Mouse (Mus musculus) heart, embryonic 14.5 days (tissue): ENCODE results near the gene Ankrd65. TPM values are rescaled to one million over a fixed set of nuclear protein-coding genes. Genes with fewer than 3 reads are reported as not detected.
A peak's percentile ranks its signal among the peaks of the same experiment; 100 is the strongest.

ENCODE experiments used
- ATAC-seq: fragments of 200-750 bp; cut with Nextera tagmentation; 2 replicates; pipeline ENCODE4 v1.8.0; 2017; ENCODE audit warnings: low read depth, moderate TSS enrichment; ENCODE audit not compliant: insufficient number of reproducible peaks, insufficient read depth, low FRiP score
- H3K27ac ChIP-seq, 2 experiments: fragments of 200-500 bp in 1 of 2; fragments of 300-500 bp in 1 of 2; sonication (generic) in 1 of 2; replicated peaks in 1 of 2; 2 replicates each; pipeline ENCODE4 v1.5.1; 2012 to 2014; ENCODE audit warnings: low read depth in 2 of 2, low read length in 2 of 2, control low read depth in 1 of 2, mild to moderate bottlenecking in 1 of 2, mixed read lengths in 1 of 2; ENCODE audit not compliant: control insufficient read depth in 1 of 2, insufficient read depth in 1 of 2
- H3K27me3 ChIP-seq: fragments of 300-500 bp; sonication (generic); 2 replicates; pipeline ENCODE4 v1.6.1; 2014; ENCODE audit warnings: mild to moderate bottlenecking, low read length, control low read depth; ENCODE audit not compliant: control insufficient read depth, insufficient read depth
- H3K36me3 ChIP-seq: fragments of 300-500 bp; sonication (generic); 2 replicates; pipeline ENCODE4 v1.6.1; 2014; ENCODE audit warnings: mild to moderate bottlenecking, control low read depth, low read length, mixed read lengths; ENCODE audit not compliant: control insufficient read depth, insufficient read depth
- H3K4me1 ChIP-seq, 2 experiments: fragments of 200-500 bp in 1 of 2; fragments of 300-500 bp in 1 of 2; sonication (generic) in 1 of 2; 2 replicates each; pipeline ENCODE4 v1.6.1; 2012 to 2014; ENCODE audit warnings: low read length in 2 of 2, control low read depth in 1 of 2, mixed read lengths in 1 of 2; ENCODE audit not compliant: control insufficient read depth in 2 of 2, insufficient read depth in 2 of 2
- H3K4me2 ChIP-seq: fragments of 300-500 bp; sonication (generic); 2 replicates; pipeline ENCODE4 v1.6.1; 2014; ENCODE audit warnings: mild to moderate bottlenecking, low read length
- H3K4me3 ChIP-seq, 2 experiments: fragments of 200-500 bp in 1 of 2; fragments of 300-500 bp in 1 of 2; sonication (generic) in 1 of 2; 2 replicates each; pipeline ENCODE4 v1.5.1; 2012 to 2014; ENCODE audit warnings: low read length in 2 of 2, mild to moderate bottlenecking in 2 of 2, control low read depth in 1 of 2, low read depth in 1 of 2, moderate library complexity in 1 of 2; ENCODE audit not compliant: control insufficient read depth in 1 of 2, insufficient read depth in 1 of 2
- H3K9ac ChIP-seq: fragments of 300-500 bp; sonication (generic); 2 replicates; pipeline ENCODE4 v1.6.1; 2014; ENCODE audit warnings: mild to moderate bottlenecking, low read length
- H3K9me3 ChIP-seq: fragments of 300-500 bp; sonication (generic); 2 replicates; pipeline ENCODE4 v1.6.1; 2016; ENCODE audit warnings: low read length, control low read depth; ENCODE audit not compliant: control insufficient read depth
- whole genome bisulfite sequencing: fragments of 180-500 bp; shearing (Covaris S2); extraction: QIAGEN DNeasy Blood & Tissue Kit; methylation state at CpG from one replicate; pipeline ENCODE4 v1.1.7; 2014; 5-methylcytosine and 5-hydroxymethylcytosine counted together
- polyA plus RNA-seq: library from polyadenylated mRNA; unstranded; fragments of >200 nt; fragmentation: Nextera tagmentation; extraction: Ambion mirVana; gene quantifications from 2 replicates; pipeline ENCODE4 v1.2.1, GENCODE M21; 2014

Gene Ankrd65
- polyA plus RNA-seq, 1 experiment from 2014 or later = not detected

DNA sequence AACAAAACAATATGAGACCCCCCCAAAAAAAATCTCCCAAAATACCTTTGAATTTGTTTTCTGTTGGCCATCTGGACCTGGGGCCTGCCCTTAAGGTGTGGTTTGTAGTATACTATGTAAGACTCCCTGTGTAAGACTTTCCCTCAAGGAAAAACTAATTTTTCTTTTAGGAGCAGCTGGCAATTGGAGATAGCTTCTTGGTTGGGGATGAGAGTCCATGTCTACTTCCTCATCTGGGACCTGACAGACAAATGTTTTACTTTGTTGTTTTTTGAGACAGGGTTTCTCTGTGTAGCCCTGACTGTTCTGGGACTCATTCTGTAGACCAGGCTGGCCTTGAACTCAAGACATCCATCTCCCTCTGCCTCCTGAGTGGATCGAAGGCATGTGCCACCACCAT lies 11.8 kb downstream of the Ankrd65 start:
- Histone ChIP-seq H3K4me2 (no peak overlapping the region), H3K36me3 (peaks cover 20% of the 10 kb centered on the region), H3K9ac (no peak overlapping the region), H3K27ac (no peak overlapping the region), H3K27me3 (no peaks in the 10 kb centered on the region; the same call in 1 of the 2 replicates), H3K9me3 (no peaks in the 10 kb centered on the region), H3K4me3 (no peak overlapping the region), H3K4me1 (peaks cover 6 to 14% of the 10 kb centered on the region in 2 experiments)
- ATAC-seq = no peak
- WGBS = 100% methylated on average over 1 of the region's 1 CpGs

DNA sequence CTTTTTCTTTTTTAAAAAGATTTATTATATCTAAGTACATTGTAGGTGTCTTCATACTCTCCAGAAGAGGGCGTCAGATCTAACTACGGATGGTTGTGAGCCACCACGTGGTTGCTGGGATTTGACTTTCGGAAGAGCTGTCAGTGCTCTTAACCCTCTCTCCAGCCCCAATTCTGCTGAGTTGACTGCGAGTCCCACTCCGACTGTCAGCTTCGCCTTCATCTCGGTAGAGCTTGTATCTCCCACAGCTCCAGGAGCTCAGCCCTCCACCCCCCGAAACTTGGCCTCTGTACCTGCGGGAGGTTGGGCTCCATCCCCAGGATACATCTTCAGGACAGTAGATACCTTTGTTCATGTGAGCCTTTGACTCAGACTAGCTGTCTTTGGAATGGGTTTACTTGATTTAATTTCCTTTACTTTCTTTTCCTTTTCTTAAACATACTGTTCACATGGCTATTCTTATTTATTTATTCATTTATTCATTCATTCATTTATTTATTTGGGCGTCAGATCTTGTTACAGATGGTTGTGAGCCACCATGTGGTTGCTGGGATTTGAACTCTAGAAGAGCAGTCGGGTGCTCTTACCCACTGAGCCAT lies 12.6 kb downstream of the Ankrd65 start, which contains the start of gene Mrpl20:
Mrpl20 (plus strand) TSS at position 138 of the 599 bp plus-strand sequence.
- 6% methylated on average over 12 of the region's 12 CpGs for WGBS
- ATAC-seq = no peak
- peak within 1 kb of the TSS; percentile 73 to 74 for H3K4me3 ChIP-seq

DNA sequence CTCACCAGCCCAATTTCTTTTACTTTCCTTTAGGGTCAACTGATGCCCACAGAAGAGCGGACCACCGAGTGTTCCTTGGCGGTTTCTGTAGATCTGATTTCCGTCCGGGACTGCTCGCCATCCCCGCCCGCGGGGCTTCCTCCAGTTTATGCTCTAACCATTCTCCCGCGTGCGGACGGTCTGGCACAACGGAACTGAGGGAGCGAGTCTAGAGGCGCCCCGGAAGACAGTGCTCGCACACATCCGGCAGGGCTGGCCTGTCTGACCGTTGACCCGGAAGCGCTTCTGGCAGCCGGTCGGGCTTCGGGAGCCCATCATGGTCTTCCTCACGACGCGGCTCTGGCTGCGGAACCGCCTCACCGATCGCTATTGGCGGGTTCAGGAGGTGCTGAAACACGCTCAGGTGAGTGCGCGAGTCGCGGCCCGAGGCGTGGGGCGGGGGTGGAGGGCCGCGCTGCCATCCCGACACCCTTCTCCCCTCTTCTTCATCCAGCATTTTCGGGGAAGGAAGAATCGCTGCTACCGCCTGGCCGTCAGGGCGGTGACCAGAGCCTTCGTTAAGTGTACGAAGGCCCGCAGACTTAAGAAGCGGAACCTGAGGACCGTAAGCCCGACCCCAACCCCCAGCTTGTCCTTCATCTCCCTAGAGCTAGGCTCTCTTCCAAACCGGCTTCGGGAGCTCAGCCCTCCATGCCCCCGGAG lies 13.3 kb downstream of the Ankrd65 start:
- Histone ChIP-seq H3K36me3 (peaks cover 34% of the 10 kb centered on the region), H3K4me1 (peaks cover 6 to 14% of the 10 kb centered on the region in 2 experiments), H3K9ac (peak overlapping the region; percentile 83), H3K27me3 (no peaks in the 10 kb centered on the region), H3K9me3 (no peaks in the 10 kb centered on the region), H3K4me2 (peak overlapping the region; percentile 79), H3K27ac (peak overlapping the region; percentile 40 to 48), H3K4me3 (peak overlapping the region; percentile 73 to 74)
- ATAC-seq = peak; percentile 96
- under 1% methylated on average over 58 of the region's 58 CpGs for WGBS

More for the DNA sequence above, 12.6 kb downstream of the Ankrd65 start, which contains the start of gene Mrpl20:
- H3K27ac ChIP-seq = peak within 1 kb of the TSS; percentile 40 to 48
- no peaks in the 10 kb centered on the region for H3K27me3 ChIP-seq
- H3K4me1 ChIP-seq = peaks cover 6 to 14% of the 10 kb centered on the region in 2 experiments
- H3K36me3 ChIP-seq = peaks cover 27% of the 10 kb centered on the region
- no peaks in the 10 kb centered on the region for H3K9me3 ChIP-seq
- H3K9ac ChIP-seq = peak within 1 kb of the TSS; percentile 83
- H3K4me2 ChIP-seq = peak within 1 kb of the TSS; percentile 79

DNA sequence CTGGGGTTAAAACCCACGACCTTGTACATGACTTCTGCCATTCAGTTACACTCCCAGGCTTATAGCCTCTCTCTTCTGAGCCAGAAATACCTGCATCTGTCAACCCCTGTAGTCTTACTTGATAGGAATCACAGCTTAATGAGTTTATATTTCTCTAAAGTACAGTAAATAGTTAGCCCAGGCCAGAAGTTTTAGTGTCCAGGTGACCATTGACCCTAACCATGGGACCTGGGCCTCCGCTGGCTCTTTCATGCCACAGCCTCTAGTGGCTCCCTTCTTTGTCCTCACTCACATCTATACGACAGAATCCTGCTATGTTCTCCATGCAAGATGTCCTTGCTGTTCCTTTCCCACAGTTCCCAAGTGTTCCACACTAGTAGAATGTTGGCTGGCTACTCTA lies 17.6 kb downstream of the Ankrd65 start:
- 81% methylated on average over 3 of the region's 3 CpGs for WGBS
- H3K4me1 ChIP-seq = peaks cover 6 to 20% of the 10 kb centered on the region in 2 experiments
- H3K9me3 ChIP-seq = no peaks in the 10 kb centered on the region
- no peak overlapping the region for H3K4me3 ChIP-seq
- H3K9ac ChIP-seq = no peak overlapping the region
- H3K36me3 ChIP-seq = peaks cover 60% of the 10 kb centered on the region
- no peak overlapping the region for H3K4me2 ChIP-seq
- H3K27me3 ChIP-seq = no peaks in the 10 kb centered on the region
- ATAC-seq = no peak
- no peak overlapping the region for H3K27ac ChIP-seq

DNA sequence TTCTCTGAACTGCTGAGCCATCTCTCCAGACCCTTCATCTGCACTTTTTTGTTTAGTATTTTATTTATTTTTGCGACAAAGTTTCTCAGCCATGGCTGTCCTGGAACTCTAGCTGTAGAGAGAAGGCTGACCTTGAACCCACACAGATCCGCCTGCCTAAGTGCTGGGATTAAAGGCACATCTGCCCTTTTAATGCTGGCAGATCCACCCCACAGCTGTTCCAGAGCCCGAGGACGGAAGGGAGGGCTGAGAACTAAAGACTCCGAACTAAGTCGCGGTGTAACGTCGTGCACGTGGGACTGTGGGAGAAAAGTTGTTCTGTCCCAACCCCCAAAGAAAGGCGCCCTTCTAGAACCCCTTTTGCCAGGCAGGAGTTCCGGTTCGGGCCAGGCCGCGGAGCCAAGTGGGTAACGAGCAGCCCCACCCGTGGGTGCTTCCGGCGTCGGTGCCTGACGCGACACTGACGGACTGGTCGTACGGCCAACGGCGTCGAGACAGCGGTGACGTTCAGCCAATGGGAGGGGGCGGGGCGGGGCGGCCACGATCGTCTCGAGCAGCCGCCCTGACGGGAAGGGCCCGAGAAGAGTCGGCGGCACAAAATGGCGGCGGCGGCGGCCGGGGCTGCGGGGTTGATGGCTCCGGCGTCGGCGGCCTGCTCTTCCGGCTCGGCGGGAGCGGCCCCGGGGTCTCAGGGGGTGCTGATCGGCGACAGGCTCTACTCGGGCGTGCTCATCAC lies 21.9 kb downstream of the Ankrd65 start, which contains the start of gene Ccnl2:
Ccnl2 (plus strand) TSS at position 561 of the 736 bp plus-strand sequence.
- ATAC-seq = peak; percentile 99
- Histone ChIP-seq H3K36me3 (peaks cover 78% of the 10 kb centered on the region), H3K4me3 (peak within 1 kb of the TSS; percentile 77 to 94), H3K9me3 (no peaks in the 10 kb centered on the region), H3K27ac (peak within 1 kb of the TSS; percentile 90 to 95), H3K4me1 (peaks cover 3 to 22% of the 10 kb centered on the region in 2 experiments), H3K27me3 (no peaks in the 10 kb centered on the region), H3K4me2 (peak within 1 kb of the TSS; percentile 98), H3K9ac (peak within 1 kb of the TSS; percentile 100)
- under 1% methylated on average over 58 of the region's 60 CpGs for WGBS

DNA sequence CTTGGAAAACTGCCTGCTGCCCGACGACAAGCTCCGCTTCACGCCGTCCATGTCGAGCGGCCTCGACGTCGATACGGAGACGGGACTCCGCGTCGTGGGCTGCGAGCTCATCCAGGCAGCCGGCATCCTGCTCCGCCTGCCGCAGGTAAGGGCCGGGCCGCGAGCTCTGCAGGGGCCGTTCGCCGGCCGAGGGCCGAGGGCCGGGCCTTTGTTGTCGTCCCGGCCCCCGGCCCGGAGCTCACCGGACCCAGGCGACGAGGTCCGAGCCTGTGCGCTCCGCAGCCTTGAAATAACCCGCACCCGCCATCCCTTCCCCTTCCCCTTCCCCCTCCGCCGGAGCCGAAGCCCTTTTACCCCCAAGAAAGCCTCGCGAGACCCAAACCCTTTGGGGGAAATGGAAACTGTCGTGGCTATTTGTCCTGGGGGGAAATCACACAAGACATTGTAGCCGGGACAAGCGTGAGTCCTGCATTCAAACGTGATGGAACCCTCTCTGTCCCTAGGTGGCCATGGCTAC lies 22.5 kb downstream of the Ankrd65 start:
- Histone ChIP-seq H3K9ac (peak overlapping the region; percentile 100), H3K27me3 (no peaks in the 10 kb centered on the region), H3K4me2 (peak overlapping the region; percentile 98), H3K4me3 (peak overlapping the region; percentile 77 to 94), H3K4me1 (peaks cover 3 to 22% of the 10 kb centered on the region in 2 experiments), H3K27ac (peak overlapping the region; percentile 61 to 90), H3K36me3 (peaks cover 78% of the 10 kb centered on the region), H3K9me3 (no peaks in the 10 kb centered on the region)
- 0% methylated on average over 48 of the region's 49 CpGs for whole genome bisulfite sequencing
- 0 out of 2 replicates have a peak, but pooled peaks have one; percentile 15 for ATAC-seq

DNA sequence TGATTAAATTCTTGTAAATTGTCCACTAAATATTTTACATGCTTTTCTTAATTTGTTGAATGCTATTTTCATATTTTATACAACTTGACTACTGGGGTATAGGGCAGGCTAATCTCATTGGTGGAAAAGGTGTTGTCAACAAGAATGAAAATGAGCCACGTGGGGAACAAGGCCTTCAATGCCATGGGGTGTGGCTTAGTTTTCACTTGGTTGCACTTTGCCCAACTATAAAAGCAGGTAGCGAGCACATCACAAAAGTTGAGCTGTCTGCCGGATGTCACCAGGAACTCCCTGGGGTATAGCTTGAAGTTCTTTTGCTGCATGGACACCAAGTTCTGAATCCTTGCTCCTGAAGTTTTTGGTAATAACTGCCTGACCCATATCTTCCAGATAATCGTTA lies 27.3 kb downstream of the Ankrd65 start:
- no peak overlapping the region for H3K27ac ChIP-seq
- H3K27me3 ChIP-seq = no peaks in the 10 kb centered on the region
- H3K9me3 ChIP-seq = no peaks in the 10 kb centered on the region
- no peak for ATAC-seq
- no peak overlapping the region for H3K9ac ChIP-seq
- H3K4me2 ChIP-seq = no peak overlapping the region
- peaks cover 0 to 13% of the 10 kb centered on the region in 2 experiments; a peak in 3 of 4 replicates for H3K4me1 ChIP-seq
- peaks cover 92% of the 10 kb centered on the region for H3K36me3 ChIP-seq
- WGBS = 90% methylated on average over 4 of the region's 4 CpGs
- H3K4me3 ChIP-seq = no peak overlapping the region
